Mouse (Mus musculus) stomach, embryonic 16.5 days (tissue): Measurements from ENCODE around the gene Podxl2. TPM values are rescaled to one million over a fixed set of nuclear protein-coding genes. Genes with fewer than 3 reads are reported as not detected.

ENCODE experiments used
- ATAC-seq: fragments of 200-750 bp; cut with Nextera tagmentation; 2 replicates; pipeline ENCODE4 v1.8.0; 2017; ENCODE audit warnings: moderate number of reproducible peaks, moderate TSS enrichment; ENCODE audit not compliant: insufficient read depth, low FRiP score
- H3K27ac ChIP-seq: fragments of 300-500 bp; sonication (generic); 2 replicates; pipeline ENCODE4 v1.5.1; 2014; ENCODE audit warnings: low read length
- H3K27me3 ChIP-seq: fragments of 300-500 bp; sonication (generic); 2 replicates; pipeline ENCODE4 v1.6.1; 2014; ENCODE audit warnings: low read length, control low read depth, mixed read lengths; ENCODE audit not compliant: control insufficient read depth, insufficient read depth
- H3K36me3 ChIP-seq: fragments of 300-500 bp; sonication (generic); 2 replicates; pipeline ENCODE4 v1.6.1; 2014; ENCODE audit warnings: low read length; ENCODE audit not compliant: control insufficient read depth, insufficient read depth
- H3K4me1 ChIP-seq: fragments of 300-500 bp; sonication (generic); 2 replicates; pipeline ENCODE4 v1.6.1; 2014; ENCODE audit warnings: low read length, control low read depth, mixed read lengths; ENCODE audit not compliant: control insufficient read depth, insufficient read depth
- H3K4me2 ChIP-seq: fragments of 300-500 bp; sonication (generic); 2 replicates; pipeline ENCODE4 v1.6.1; 2014; ENCODE audit warnings: low read depth, low read length, mixed read lengths
- H3K4me3 ChIP-seq: fragments of 300-500 bp; sonication (generic); replicated peaks from 2 replicates; pipeline ENCODE4 v1.5.1; 2014; ENCODE audit warnings: mild to moderate bottlenecking, low read length
- H3K9ac ChIP-seq: fragments of 300-500 bp; sonication (generic); 2 replicates; pipeline ENCODE4 v1.6.1; 2014; ENCODE audit warnings: low read length
- H3K9me3 ChIP-seq: fragments of 300-500 bp; sonication (generic); replicated peaks from 2 replicates; pipeline ENCODE4 v1.6.1; 2016; ENCODE audit warnings: low read length, control low read depth; ENCODE audit not compliant: control insufficient read depth
- WGBS: fragments of 180-500 bp; shearing (Covaris S2); extraction: QIAGEN DNeasy Blood & Tissue Kit; methylation state at CpG from one replicate; pipeline ENCODE4 v1.1.7; 2014; 5-methylcytosine and 5-hydroxymethylcytosine counted together
- polyA plus RNA-seq: library from polyadenylated mRNA; unstranded; fragments of >200 nt; fragmentation: Nextera tagmentation; extraction: Ambion mirVana; gene quantifications from 2 replicates; pipeline ENCODE4 v1.2.1, GENCODE M21; 2015

The Podxl2 gene
- polyA plus RNA-seq, 1 experiment from 2014 or later, result 34.4 TPM

- H3K9ac ChIP-seq, result no peak overlapping the region
- WGBS, result 68% methylated on average over 15 of the region's 15 CpGs
- H3K4me3 ChIP-seq, result no peak overlapping the region
- H3K4me1 ChIP-seq, result peaks cover 14% of the 10 kb centered on the region
- no peaks in the 10 kb centered on the region for H3K36me3 ChIP-seq
- no peak for ATAC-seq
- H3K27ac ChIP-seq, result no peak overlapping the region
- H3K4me2 ChIP-seq, result no peak overlapping the region
- no peaks in the 10 kb centered on the region for H3K27me3 ChIP-seq
- no peaks in the 10 kb centered on the region for H3K9me3 ChIP-seq
These were observed 46.4 kb downstream of the Podxl2 start for GRCm38 (mm10) chr6:88828206-88829009.

- Histone ChIP-seq H3K4me1 (peaks cover 14% of the 10 kb centered on the region), H3K9ac (no peak overlapping the region), H3K36me3 (no peaks in the 10 kb centered on the region), H3K9me3 (no peaks in the 10 kb centered on the region), H3K27ac (0 out of 2 replicates have a peak overlapping the region, but pooled peaks have one; percentile 38), H3K4me2 (no peak overlapping the region), H3K4me3 (no peak overlapping the region), H3K27me3 (no peaks in the 10 kb centered on the region)
- 62% methylated on average over 13 of the region's 13 CpGs for WGBS
- ATAC-seq, result no peak
These were observed 47.2 kb downstream of the Podxl2 start for GRCm38 (mm10) chr6:88827395-88828205.

GRCm38 (mm10) chr6:88826965-88827364 lies 47.9 kb downstream of the Podxl2 start:
- H3K27ac ChIP-seq, result no peak overlapping the region

GRCm38 (mm10) chr6:88826545-88826944 lies 48.3 kb downstream of the Podxl2 start:
- H3K27ac ChIP-seq, result 0 out of 2 replicates have a peak overlapping the region, but pooled peaks have one; percentile 17
- WGBS, result 35% methylated on average over 6 of the region's 6 CpGs
- ATAC-seq, result peak; percentile 69
- H3K4me1 ChIP-seq, result peaks cover 17% of the 10 kb centered on the region
- H3K36me3 ChIP-seq, result no peaks in the 10 kb centered on the region
- H3K4me2 ChIP-seq, result no peak overlapping the region
- H3K9me3 ChIP-seq, result no peaks in the 10 kb centered on the region
- H3K27me3 ChIP-seq, result no peaks in the 10 kb centered on the region
- H3K9ac ChIP-seq, result peak overlapping the region; percentile 28; the same call in 1 of the 2 replicates
- no peak overlapping the region for H3K4me3 ChIP-seq

More at GRCm38 (mm10) chr6:88826965-88827364, 47.9 kb downstream of the Podxl2 start:
- Histone ChIP-seq H3K9me3 (no peaks in the 10 kb centered on the region), H3K4me3 (no peak overlapping the region), H3K27me3 (no peaks in the 10 kb centered on the region), H3K36me3 (no peaks in the 10 kb centered on the region), H3K4me1 (peaks cover 14% of the 10 kb centered on the region), H3K9ac (peak overlapping the region; percentile 28; the same call in 1 of the 2 replicates), H3K4me2 (no peak overlapping the region)
- 62% methylated on average over 3 of the region's 3 CpGs for WGBS
- no peak for ATAC-seq

- no peak for ATAC-seq
- 43% methylated on average over 3 of the region's 3 CpGs for WGBS
These were observed 48.8 kb downstream of the Podxl2 start for GRCm38 (mm10) chr6:88826088-88826487.

GRCm38 (mm10) chr6:88824183-88824582 lies 50.7 kb downstream of the Podxl2 start:
- H3K27me3 ChIP-seq, result no peaks in the 10 kb centered on the region
- no peak overlapping the region for H3K4me2 ChIP-seq
- no peak overlapping the region for H3K4me3 ChIP-seq
- no peak for ATAC-seq
- H3K9ac ChIP-seq, result no peak overlapping the region
- H3K4me1 ChIP-seq, result peaks cover 21% of the 10 kb centered on the region
- no peaks in the 10 kb centered on the region for H3K36me3 ChIP-seq
- no peak overlapping the region for H3K27ac ChIP-seq
- 75% methylated on average over 7 of the region's 7 CpGs for WGBS
- H3K9me3 ChIP-seq, result no peaks in the 10 kb centered on the region

More at GRCm38 (mm10) chr6:88826088-88826487, 48.8 kb downstream of the Podxl2 start:
- H3K4me1 ChIP-seq, result peaks cover 18% of the 10 kb centered on the region
- H3K4me2 ChIP-seq, result no peak overlapping the region
- no peaks in the 10 kb centered on the region for H3K36me3 ChIP-seq
- H3K27ac ChIP-seq, result 0 out of 2 replicates have a peak overlapping the region, but pooled peaks have one; percentile 17
- no peak overlapping the region for H3K9ac ChIP-seq
- no peak overlapping the region for H3K4me3 ChIP-seq
- no peaks in the 10 kb centered on the region for H3K27me3 ChIP-seq
- H3K9me3 ChIP-seq, result no peaks in the 10 kb centered on the region

GRCm38 (mm10) chr6:88821901-88822300 lies 52.9 kb downstream of the Podxl2 start:
- no peak for ATAC-seq
- Histone ChIP-seq H3K4me2 (no peak overlapping the region), H3K36me3 (no peaks in the 10 kb centered on the region), H3K4me1 (peaks cover 13% of the 10 kb centered on the region), H3K9me3 (no peaks in the 10 kb centered on the region), H3K9ac (no peak overlapping the region), H3K27me3 (no peaks in the 10 kb centered on the region), H3K4me3 (no peak overlapping the region), H3K27ac (no peak overlapping the region)
- 73% methylated on average over 11 of the region's 11 CpGs for WGBS

- H3K4me2 ChIP-seq, result no peak overlapping the region
- no peaks in the 10 kb centered on the region for H3K9me3 ChIP-seq
- no peak overlapping the region for H3K4me3 ChIP-seq
- no peaks in the 10 kb centered on the region for H3K27me3 ChIP-seq
- 89% methylated on average over 6 of the region's 6 CpGs for WGBS
- H3K9ac ChIP-seq, result no peak overlapping the region
- peak; percentile 2; the same call in 1 of the 2 replicates for ATAC-seq
- peaks cover 7% of the 10 kb centered on the region; the same call in 1 of the 2 replicates for H3K4me1 ChIP-seq
- H3K27ac ChIP-seq, result no peak overlapping the region
- no peaks in the 10 kb centered on the region for H3K36me3 ChIP-seq
These were observed 53.5 kb downstream of the Podxl2 start for GRCm38 (mm10) chr6:88821294-88821693.

- peaks cover 7% of the 10 kb centered on the region; the same call in 1 of the 2 replicates for H3K4me1 ChIP-seq
- H3K36me3 ChIP-seq, result no peaks in the 10 kb centered on the region
- H3K4me3 ChIP-seq, result no peak overlapping the region
- peak; percentile 27; the same call in 1 of the 2 replicates for ATAC-seq
- no peaks in the 10 kb centered on the region for H3K27me3 ChIP-seq
- H3K4me2 ChIP-seq, result no peak overlapping the region
- no peaks in the 10 kb centered on the region for H3K9me3 ChIP-seq
- no peak overlapping the region for H3K27ac ChIP-seq
- no peak overlapping the region for H3K9ac ChIP-seq
- WGBS, result 32% methylated on average over 3 of the region's 3 CpGs
These were observed 54.0 kb downstream of the Podxl2 start for GRCm38 (mm10) chr6:88820853-88821252.
